Mouse (Mus musculus): ENCODE data around the gene Mycbp2. TPM values are rescaled to one million over a fixed set of nuclear protein-coding genes. Genes with fewer than 3 reads are reported as not detected.
A peak's percentile ranks its signal among the peaks of the same experiment; 100 is the strongest.

The Mycbp2 gene
- polyA plus RNA-seq, 1 experiment from 2014 or later = 28.6 TPM

DNA sequence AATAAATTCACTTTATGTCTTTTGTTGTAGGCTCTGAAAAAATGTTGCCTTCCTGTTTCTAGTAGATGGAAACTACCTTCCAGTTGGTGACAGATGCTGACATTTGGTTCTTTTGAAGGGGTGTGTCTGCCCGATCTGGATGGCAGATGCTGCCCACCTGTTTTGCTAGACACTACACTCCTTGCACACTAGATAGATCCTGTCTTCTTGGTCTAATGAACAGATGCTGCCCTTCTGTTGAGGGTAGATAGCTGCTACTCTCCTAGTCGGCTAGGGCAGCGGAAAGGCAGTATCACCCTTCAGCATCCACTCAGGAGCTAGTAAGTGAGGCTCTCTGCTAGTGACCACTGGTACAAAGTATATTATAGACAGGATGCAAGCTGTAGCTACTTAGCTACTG is 9.5 kb upstream of the Mycbp2 start:
- H3K27me3 ChIP-seq (replicated peaks; ENCODE audit: control insufficient read depth, insufficient read depth, low read length) = no peaks in the 10 kb centered on the region
- no peak overlapping the region for H3K4me2 ChIP-seq (ENCODE audit: low read depth, low read length)
- no peak overlapping the region for H3K27ac ChIP-seq (replicated peaks; ENCODE audit: low read depth, low read length)
- WGBS = 70% methylated on average over 3 of the region's 3 CpGs
- H3K36me3 ChIP-seq (ENCODE audit: control insufficient read depth, insufficient read depth, low read length) = no peaks in the 10 kb centered on the region
- H3K9me3 ChIP-seq (ENCODE audit: control insufficient read depth, low read length) = no peaks in the 10 kb centered on the region
- H3K4me1 ChIP-seq (ENCODE audit: control insufficient read depth, insufficient read depth, low read length) = peaks cover 9% of the 10 kb centered on the region; the same call in 1 of the 2 replicates
- no peak overlapping the region for H3K9ac ChIP-seq (ENCODE audit: low read depth, low read length)
- ATAC-seq (ENCODE audit: low read depth) = no peak
- DNase-seq (ENCODE audit: low spot score) = no peak
- H3K4me3 ChIP-seq (ENCODE audit: low read depth, low read length) = no peak overlapping the region

DNA sequence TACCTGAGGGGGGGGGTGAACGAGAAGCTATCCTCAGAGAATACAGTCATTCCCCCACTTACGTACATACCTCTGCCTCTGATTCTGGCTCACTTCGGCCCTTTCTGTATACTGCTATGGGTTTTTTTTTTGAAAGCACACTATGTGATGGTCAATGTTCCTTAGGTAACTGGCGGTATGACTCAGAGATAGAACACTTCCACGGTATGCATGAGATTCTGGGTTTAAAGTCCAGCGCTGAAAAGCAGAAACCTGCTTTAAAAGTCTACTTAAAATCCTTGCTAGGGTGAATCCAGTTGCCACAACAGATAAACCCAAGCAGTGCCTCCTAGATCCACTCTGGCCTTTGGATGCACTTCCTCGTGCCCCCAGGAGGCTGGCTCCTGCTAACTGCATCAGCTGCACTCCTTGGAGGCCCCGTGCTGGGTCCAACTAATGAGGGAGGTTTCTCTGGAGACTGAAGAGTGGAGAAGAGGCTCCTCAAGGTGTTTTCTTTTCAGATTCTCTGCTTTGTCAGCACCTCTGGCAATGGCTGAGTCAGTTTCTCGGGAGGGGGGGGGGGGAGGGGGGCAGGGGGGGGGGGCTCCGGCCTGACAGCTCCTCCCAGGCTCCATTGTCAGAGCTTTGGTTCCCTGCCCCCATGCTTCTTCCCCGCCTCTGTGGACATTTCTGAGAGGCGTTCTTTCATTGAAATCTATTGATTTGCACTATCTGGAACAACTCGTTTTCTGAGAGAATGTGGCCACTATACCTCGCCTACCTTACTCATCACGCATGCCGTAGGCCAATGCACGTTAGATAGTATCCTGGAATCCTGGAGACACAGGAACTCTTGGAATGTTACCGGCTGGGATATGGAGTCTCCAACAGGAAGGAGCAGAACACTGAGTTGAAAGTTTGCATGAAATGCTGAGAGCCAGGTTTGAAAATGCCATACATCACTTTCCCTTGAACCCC is 8.1 kb upstream of the Mycbp2 start:
- DNase-seq (ENCODE audit: low spot score) (peak; percentile 62), ATAC-seq (ENCODE audit: low read depth) (peak; percentile 70; the same call in 1 of the 2 replicates)
- WGBS = 32% methylated on average over 16 of the region's 18 CpGs
- H3K9ac ChIP-seq (ENCODE audit: low read depth, low read length) = no peak overlapping the region
- no peaks in the 10 kb centered on the region for H3K9me3 ChIP-seq (ENCODE audit: control insufficient read depth, low read length)
- H3K4me2 ChIP-seq (ENCODE audit: low read depth, low read length) = peak overlapping the region; percentile 34
- H3K4me1 ChIP-seq (ENCODE audit: control insufficient read depth, insufficient read depth, low read length) = peaks cover 13% of the 10 kb centered on the region
- peak overlapping the region; percentile 12; the same call in 1 of the 2 replicates for H3K4me3 ChIP-seq (ENCODE audit: low read depth, low read length)
- no peak overlapping the region for H3K27ac ChIP-seq (replicated peaks; ENCODE audit: low read depth, low read length)
- no peaks in the 10 kb centered on the region for H3K27me3 ChIP-seq (replicated peaks; ENCODE audit: control insufficient read depth, insufficient read depth, low read length)
- H3K36me3 ChIP-seq (ENCODE audit: control insufficient read depth, insufficient read depth, low read length) = no peaks in the 10 kb centered on the region

DNA sequence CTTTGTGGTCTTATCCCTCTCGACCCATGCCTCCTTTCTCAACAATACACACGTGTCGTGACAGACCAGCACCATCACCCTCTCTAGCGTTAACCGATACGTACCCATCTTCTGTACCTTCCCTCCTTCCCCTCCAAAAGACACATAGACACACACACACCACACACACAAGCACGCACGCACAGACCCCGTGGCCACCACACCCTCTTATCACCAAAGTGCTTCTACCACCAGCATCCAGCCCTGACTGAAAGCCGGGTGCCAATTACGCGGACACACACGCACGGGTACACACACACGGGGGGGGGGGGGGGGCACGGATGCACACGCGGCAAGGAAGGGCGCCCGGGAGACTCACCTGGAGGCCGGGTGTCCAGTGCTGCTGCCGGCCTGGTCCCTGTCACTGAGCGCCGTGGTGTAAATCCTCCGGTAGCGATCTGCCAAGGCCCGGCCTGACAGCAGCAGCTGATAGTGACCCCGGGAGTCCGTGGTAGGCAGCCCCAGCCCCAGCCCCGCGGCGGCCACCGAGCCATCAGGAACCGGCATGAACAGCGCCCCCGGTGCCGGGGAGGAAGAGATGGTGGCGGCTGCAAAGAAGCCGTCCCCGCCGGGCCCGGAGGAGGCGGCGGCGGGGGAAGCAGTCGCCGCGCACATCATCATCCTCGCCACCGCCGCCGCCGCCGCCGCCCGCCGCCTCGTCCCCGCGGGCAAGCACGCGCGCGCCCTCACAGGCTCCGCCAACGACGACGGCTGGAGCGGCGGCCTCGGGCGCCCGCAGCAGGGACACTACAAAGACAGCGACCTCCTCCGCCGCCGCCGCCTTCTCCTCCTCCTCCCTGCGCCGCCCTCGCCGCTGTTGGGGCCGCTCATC is 521 bp downstream of the Mycbp2 start:
- Histone ChIP-seq H3K9me3 (ENCODE audit: control insufficient read depth, low read length) (no peaks in the 10 kb centered on the region), H3K27me3 (replicated peaks; ENCODE audit: control insufficient read depth, insufficient read depth, low read length) (no peaks in the 10 kb centered on the region), H3K27ac (replicated peaks; ENCODE audit: low read depth, low read length) (peak overlapping the region; percentile 87), H3K4me3 (ENCODE audit: low read depth, low read length) (peak overlapping the region; percentile 79), H3K9ac (ENCODE audit: low read depth, low read length) (peak overlapping the region; percentile 84), H3K4me2 (ENCODE audit: low read depth, low read length) (peak overlapping the region; percentile 57), H3K36me3 (ENCODE audit: control insufficient read depth, insufficient read depth, low read length) (no peaks in the 10 kb centered on the region), H3K4me1 (ENCODE audit: control insufficient read depth, insufficient read depth, low read length) (peaks cover 20% of the 10 kb centered on the region)
- under 1% methylated on average over 21 of the region's 83 CpGs for WGBS
- peak; percentile 53 for ATAC-seq (ENCODE audit: low read depth)
- DNase-seq (ENCODE audit: low spot score) = peak; percentile 46

- no peaks in the 10 kb centered on the region for H3K9me3 ChIP-seq (ENCODE audit: control insufficient read depth, low read length)
- peak overlapping the region; percentile 57 for H3K4me2 ChIP-seq (ENCODE audit: low read depth, low read length)
- ATAC-seq (ENCODE audit: low read depth) (no peak), DNase-seq (ENCODE audit: low spot score) (peak; percentile 22)
- H3K36me3 ChIP-seq (ENCODE audit: control insufficient read depth, insufficient read depth, low read length) = no peaks in the 10 kb centered on the region
- peak overlapping the region; percentile 79 for H3K4me3 ChIP-seq (ENCODE audit: low read depth, low read length)
- WGBS = 7% methylated on average over 6 of the region's 6 CpGs
- peaks cover 20% of the 10 kb centered on the region for H3K4me1 ChIP-seq (ENCODE audit: control insufficient read depth, insufficient read depth, low read length)
- peak overlapping the region; percentile 84 for H3K9ac ChIP-seq (ENCODE audit: low read depth, low read length)
- no peaks in the 10 kb centered on the region for H3K27me3 ChIP-seq (replicated peaks; ENCODE audit: control insufficient read depth, insufficient read depth, low read length)
- peak overlapping the region; percentile 35; the same call in 1 of the 2 replicates for H3K27ac ChIP-seq (replicated peaks; ENCODE audit: low read depth, low read length)
These were observed 1.1 kb downstream of the Mycbp2 start for GRCm38 (mm10) chr14:103345486-103345857.

DNA sequence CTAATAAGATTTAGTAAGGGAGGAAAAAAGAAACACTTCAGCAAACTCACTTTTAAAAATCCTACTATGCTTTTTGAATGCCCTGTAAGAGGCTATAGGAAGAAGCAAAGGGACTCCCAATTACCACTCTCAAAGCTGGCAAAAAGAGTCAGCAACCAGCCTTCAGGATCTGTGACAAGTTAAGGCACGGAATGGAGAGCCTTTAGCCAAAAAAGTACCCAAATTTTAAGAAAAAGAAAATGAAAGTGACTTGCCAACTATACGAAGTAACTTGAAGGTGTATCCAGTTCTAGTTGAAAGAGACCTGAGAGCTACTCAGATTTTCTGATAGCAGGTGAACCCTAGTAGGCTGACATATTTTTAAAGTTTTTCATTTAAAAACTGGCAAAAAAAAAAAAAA is 1.6 kb downstream of the Mycbp2 start:
- peak overlapping the region; percentile 79 for H3K4me3 ChIP-seq (ENCODE audit: low read depth, low read length)
- H3K9ac ChIP-seq (ENCODE audit: low read depth, low read length) = peak overlapping the region; percentile 84; the same call in 1 of the 2 replicates
- no peaks in the 10 kb centered on the region for H3K27me3 ChIP-seq (replicated peaks; ENCODE audit: control insufficient read depth, insufficient read depth, low read length)
- H3K9me3 ChIP-seq (ENCODE audit: control insufficient read depth, low read length) = no peaks in the 10 kb centered on the region
- no peak for ATAC-seq (ENCODE audit: low read depth)
- no peak for DNase-seq (ENCODE audit: low spot score)
- no peak overlapping the region for H3K27ac ChIP-seq (replicated peaks; ENCODE audit: low read depth, low read length)
- 36% methylated on average over 2 of the region's 2 CpGs for WGBS
- H3K4me1 ChIP-seq (ENCODE audit: control insufficient read depth, insufficient read depth, low read length) = peaks cover 19% of the 10 kb centered on the region
- no peaks in the 10 kb centered on the region for H3K36me3 ChIP-seq (ENCODE audit: control insufficient read depth, insufficient read depth, low read length)
- H3K4me2 ChIP-seq (ENCODE audit: low read depth, low read length) = peak overlapping the region; percentile 57

GRCm38 (mm10) chr14:103343791-103344190 is 2.8 kb downstream of the Mycbp2 start:
- Histone ChIP-seq H3K27me3 (replicated peaks; ENCODE audit: control insufficient read depth, insufficient read depth, low read length) (no peaks in the 10 kb centered on the region), H3K27ac (replicated peaks; ENCODE audit: low read depth, low read length) (no peak overlapping the region), H3K9me3 (ENCODE audit: control insufficient read depth, low read length) (no peaks in the 10 kb centered on the region), H3K4me2 (ENCODE audit: low read depth, low read length) (no peak overlapping the region), H3K9ac (ENCODE audit: low read depth, low read length) (no peak overlapping the region), H3K36me3 (ENCODE audit: control insufficient read depth, insufficient read depth, low read length) (no peaks in the 10 kb centered on the region), H3K4me1 (ENCODE audit: control insufficient read depth, insufficient read depth, low read length) (peaks cover 17% of the 10 kb centered on the region), H3K4me3 (ENCODE audit: low read depth, low read length) (no peak overlapping the region)
- DNase-seq (ENCODE audit: low spot score) = no peak
- no peak for ATAC-seq (ENCODE audit: low read depth)
- WGBS = 70% methylated on average over 5 of the region's 5 CpGs

DNA sequence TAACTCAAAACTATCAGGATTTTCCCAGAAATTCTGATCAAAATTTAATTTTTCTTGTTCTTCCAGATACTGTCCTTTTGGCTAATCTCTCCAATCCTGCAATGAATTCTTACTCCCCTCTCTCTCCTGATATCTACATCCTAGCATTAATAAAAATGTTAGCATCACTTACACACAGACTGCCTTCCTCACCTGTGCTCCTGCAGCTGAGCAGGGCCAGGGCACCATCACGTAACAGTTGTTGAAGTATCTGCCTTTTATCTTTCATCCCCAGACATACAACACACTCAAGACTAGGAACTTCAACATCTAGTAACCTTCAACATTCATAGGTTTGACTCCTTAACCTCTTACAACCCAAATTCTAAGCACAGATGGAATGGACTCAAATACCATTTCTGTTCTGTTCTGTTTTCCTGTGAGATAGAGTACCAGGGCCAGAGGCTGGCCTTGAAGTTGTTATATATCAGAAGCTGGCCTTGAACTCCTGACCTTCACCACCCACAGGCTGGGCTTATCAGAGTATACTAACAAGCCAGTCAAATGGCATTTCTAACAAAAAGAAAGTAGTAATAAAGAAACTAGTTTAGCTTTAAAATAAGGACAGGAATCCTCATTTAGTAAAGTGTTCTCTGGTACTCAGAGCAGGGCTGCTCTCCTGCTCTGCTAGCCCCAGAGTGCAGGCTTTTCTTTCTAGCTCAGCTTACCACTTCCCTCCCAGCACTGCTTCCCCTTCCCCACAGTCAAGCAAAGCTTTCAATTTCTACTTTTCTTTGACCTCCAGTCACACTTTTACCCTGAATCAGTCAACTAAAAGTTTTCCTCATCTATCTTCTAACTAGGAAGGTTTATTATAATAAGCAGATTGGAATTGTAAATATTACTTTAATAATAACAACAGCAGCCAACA is 5.0 kb downstream of the Mycbp2 start:
- ATAC-seq (ENCODE audit: low read depth) = no peak
- Histone ChIP-seq H3K27me3 (replicated peaks; ENCODE audit: control insufficient read depth, insufficient read depth, low read length) (no peaks in the 10 kb centered on the region), H3K4me2 (ENCODE audit: low read depth, low read length) (no peak overlapping the region), H3K4me1 (ENCODE audit: control insufficient read depth, insufficient read depth, low read length) (peaks cover 15% of the 10 kb centered on the region), H3K27ac (replicated peaks; ENCODE audit: low read depth, low read length) (no peak overlapping the region), H3K9me3 (ENCODE audit: control insufficient read depth, low read length) (no peaks in the 10 kb centered on the region), H3K4me3 (ENCODE audit: low read depth, low read length) (no peak overlapping the region), H3K36me3 (ENCODE audit: control insufficient read depth, insufficient read depth, low read length) (no peaks in the 10 kb centered on the region), H3K9ac (ENCODE audit: low read depth, low read length) (no peak overlapping the region)
- no peak for DNase-seq (ENCODE audit: low spot score)
- WGBS = 70% methylated on average over 1 of the region's 1 CpGs

GRCm38 (mm10) chr14:103312926-103313325 is 33.7 kb downstream of the Mycbp2 start:
- no peak overlapping the region for H3K4me3 ChIP-seq (ENCODE audit: low read depth, low read length)
- H3K4me1 ChIP-seq (ENCODE audit: control insufficient read depth, insufficient read depth, low read length) = no peaks in the 10 kb centered on the region
- H3K27ac ChIP-seq (replicated peaks; ENCODE audit: low read depth, low read length) = no peak overlapping the region
- no peaks in the 10 kb centered on the region for H3K27me3 ChIP-seq (replicated peaks; ENCODE audit: control insufficient read depth, insufficient read depth, low read length)
- ATAC-seq (ENCODE audit: low read depth) (no peak), DNase-seq (ENCODE audit: low spot score) (no peak)
- no peak overlapping the region for H3K9ac ChIP-seq (ENCODE audit: low read depth, low read length)
- H3K4me2 ChIP-seq (ENCODE audit: low read depth, low read length) = no peak overlapping the region
- WGBS = 94% methylated on average over 4 of the region's 4 CpGs
- H3K36me3 ChIP-seq (ENCODE audit: control insufficient read depth, insufficient read depth, low read length) = peaks cover 20% of the 10 kb centered on the region
- no peaks in the 10 kb centered on the region for H3K9me3 ChIP-seq (ENCODE audit: control insufficient read depth, low read length)
